Mouse (Mus musculus) spleen, embryonic (tissue): Measurements from ENCODE around the gene Dyrk2.

Experiments
- CTCF ChIA-PET: fragments of 350-600 bp; sonication (Branson Sonifier 250); formaldehyde crosslinking; loops from one replicate; lab custom pipeline; 2022; lab: Charles Lee

The Dyrk2 gene

GRCm38 (mm10) chr10:118848501-118848900, 21.5 kb downstream of the Dyrk2 start:
- CTCF ChIA-PET = no interaction called here

DNA sequence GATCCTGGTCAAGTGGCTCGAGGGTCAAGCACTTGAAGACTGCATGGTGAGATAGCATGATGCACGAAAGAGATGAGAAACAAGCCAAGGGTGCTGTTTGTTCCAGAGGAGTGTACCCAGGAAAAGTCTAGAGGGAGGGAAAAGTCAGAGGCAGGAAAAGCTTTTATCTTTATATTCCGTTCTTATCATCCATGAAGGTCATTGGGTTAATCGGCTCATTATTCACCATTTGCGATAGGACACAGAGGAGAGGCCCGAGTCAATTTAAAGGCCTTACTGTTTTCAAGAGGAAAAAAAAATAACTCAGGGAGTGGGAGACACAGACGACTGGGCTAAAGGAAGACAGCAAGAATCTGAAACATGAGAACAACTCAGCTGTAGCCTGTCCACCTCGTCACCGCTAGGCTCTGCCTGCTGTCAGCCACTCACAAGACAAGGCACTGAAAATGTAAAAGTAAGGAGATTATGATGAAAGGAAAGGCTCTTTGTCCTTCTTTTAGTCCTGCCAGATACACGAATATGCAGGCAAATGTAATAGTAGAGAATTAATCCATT, 22.9 kb downstream of the Dyrk2 start:
- CTCF ChIA-PET = no interaction called here

- CTCF ChIA-PET = no interaction called here
These were observed 29.4 kb downstream of the Dyrk2 start for GRCm38 (mm10) chr10:118840598-118840997.

DNA sequence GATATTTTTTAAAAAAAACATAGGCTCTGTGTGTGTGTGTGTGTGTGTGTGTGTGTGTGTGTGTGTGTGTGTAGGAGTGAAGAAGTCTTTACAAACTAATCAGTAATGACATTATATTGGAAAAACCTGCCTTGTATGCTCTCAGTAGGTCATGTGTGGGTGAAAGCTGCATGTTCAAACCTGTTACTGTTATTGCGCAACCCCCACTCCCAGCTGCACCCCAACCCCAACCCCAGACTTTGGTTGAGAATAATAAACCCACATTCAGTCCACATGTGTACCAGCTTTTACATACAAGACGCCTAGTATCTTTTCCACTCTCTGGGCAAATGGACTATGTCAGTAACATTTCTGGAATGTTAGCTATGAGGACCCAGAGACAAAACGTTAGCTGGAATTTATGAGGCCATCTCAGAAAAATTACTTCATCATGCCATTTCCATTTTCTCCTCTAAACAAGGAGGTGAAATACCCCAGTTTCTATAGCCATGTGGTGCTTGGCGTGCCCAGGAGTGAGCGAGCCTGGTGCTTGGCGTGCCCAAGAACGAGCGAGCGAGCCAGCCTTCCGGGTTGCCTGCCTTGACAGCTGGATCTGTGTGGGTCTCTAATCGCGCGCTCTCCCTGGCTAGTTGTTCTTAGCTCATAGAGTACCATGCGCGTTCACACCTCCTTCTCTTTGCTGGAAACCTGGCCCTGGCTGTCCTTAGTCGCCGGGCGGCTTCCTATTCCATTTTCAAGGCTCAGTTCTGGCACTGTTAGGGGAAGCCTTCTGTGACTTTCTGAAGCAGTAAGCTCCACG, 30.5 kb downstream of the Dyrk2 start:
- CTCF ChIA-PET = no interaction called here

DNA sequence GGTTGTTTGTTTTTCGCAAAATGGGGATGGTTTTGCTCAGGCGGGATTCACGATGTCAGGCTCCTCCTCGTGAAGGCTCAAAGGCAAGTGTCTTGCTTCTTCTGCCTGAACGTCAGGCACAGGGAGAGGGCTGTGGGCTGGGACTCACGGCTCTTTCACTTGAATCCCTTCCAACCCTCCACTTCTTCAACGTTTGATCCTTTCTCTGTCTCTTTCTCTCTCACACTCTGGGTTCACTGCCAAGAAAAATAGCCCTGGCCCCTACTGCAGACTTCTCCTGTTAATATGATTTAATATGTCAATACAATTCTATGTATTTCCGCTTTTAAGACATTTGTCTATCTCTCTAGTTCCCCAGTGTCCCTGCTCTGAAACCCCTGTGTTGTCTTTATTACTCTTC, 32.4 kb downstream of the Dyrk2 start:
- CTCF ChIA-PET = no interaction called here

DNA sequence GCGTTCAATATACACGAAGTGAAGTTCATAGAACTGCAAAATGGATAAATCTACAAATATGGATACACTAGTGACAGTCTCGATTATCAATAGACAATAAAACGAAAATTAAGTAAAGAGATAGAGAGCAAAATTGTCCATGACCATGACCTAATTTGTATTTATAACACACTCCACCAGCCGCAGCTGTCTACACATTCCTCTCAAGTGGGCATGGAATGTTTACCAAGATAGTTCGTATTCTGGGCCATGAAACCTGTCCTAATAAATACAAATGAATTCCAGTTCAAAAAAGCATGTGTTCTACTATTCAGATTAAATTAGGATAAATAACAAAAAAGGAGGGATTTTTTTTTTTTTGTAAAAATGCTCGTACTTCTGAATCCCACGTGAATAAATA, 38.8 kb downstream of the Dyrk2 start:
- CTCF ChIA-PET = no interaction called here

GRCm38 (mm10) chr10:118829641-118830040, 40.4 kb downstream of the Dyrk2 start:
- CTCF ChIA-PET = no interaction called here

DNA sequence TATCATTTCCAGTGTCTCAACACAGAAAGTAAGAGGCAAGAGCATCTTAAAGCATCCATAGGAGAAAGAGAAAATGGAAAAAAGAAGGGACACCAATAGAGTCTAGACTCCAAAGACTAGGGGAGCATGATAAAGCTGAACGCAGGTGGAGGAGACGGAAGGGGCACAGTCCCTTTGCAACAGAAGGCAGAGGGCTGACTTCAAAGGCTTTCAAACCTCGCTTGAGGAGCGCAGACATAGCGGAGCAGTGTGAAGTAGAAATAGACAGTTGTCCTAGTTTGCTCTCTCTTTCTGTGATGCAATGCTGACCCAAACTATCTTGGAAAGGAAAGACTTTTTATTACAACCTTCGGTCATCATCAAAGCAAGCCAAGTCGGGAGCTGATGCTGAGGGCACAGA, 42.9 kb downstream of the Dyrk2 start:
- CTCF ChIA-PET = no interaction called here

DNA sequence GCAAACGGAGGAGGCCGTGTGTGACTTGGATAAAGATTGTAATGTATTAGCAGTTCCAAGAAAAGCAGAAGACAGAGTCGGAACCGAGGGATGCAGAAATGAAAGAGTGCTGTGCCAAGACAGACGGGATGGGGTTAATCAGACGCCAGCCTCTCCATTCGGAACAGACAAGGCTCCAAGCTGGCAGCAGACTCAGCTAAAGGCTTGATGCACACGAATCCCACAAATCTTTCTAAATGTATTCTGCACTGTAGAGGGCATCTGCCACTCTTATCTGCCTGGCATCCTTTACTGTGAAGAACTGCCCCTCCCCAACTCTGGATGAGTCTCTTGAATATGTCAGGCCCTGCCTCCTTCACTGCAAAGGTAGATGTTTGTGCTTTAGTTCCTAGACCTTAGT, 45.2 kb downstream of the Dyrk2 start:
- CTCF ChIA-PET = no interaction called here

- CTCF ChIA-PET = interaction anchor here (0.5 kb wide), 1 partner anchor 37 kb away, joined by 3 read pairs; no protein-coding TSS in a partner anchor
These were observed 49.1 kb downstream of the Dyrk2 start for GRCm38 (mm10) chr10:118820901-118821300.

DNA sequence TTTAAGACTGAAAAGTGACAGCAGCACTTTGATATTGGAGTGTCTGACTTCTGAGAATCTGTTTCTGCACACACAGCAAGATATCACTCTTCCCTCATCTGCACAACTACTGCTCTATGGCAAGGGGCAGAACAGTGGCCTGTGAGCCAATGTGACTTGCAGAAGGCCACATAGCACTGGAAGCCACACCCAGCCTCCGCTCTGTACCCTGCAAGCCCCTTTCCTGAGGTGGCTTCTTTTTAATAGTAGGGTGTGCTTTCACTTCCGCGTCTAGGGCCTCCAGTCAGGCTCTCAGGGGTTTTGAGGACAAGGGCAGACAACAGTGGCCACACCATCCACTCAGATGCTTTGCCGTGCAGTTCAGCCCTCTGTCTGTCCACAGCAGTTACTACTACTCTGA, 50.2 kb downstream of the Dyrk2 start:
- CTCF ChIA-PET = interaction anchor here (0.5 kb wide), 1 partner anchor 7 kb away, joined by 4 read pairs; no protein-coding TSS in a partner anchor

- CTCF ChIA-PET = no interaction called here
These were observed 52.9 kb downstream of the Dyrk2 start for GRCm38 (mm10) chr10:118817089-118817488.

DNA sequence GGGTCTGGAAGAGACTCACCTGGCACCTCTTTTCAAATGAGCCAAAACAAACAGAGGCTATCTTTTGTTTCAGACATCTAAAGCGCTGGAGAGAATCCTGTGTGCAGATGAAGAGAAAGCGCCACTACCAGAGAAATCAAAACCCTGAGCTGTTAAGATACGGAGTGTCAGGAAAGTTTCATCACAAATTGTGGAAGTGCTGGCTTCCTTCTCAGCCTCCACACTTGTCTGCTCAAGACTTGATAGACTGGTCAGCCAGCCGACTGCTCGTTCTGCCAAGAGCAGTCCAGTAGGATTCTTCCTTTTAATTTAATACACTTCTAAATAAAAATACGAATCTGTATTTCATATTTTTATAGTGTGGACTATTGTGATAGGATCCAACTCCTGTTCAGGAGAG, 58.1 kb downstream of the Dyrk2 start:
- CTCF ChIA-PET = interaction anchor here (0.5 to 0.7 kb wide), 2 partner anchors 8 to 364 kb away, joined by 4 read pairs; no protein-coding TSS in a partner anchor

GRCm38 (mm10) chr10:118810908-118811711, 58.9 kb downstream of the Dyrk2 start:
- CTCF ChIA-PET = no interaction called here
